Mouse (Mus musculus) embryonic facial prominence, embryonic 15.5 days (tissue): ENCODE data around the gene Kcnh3. TPM values are rescaled to one million over a fixed set of nuclear protein-coding genes. Genes with fewer than 3 reads are reported as not detected.

Experiments used
- ATAC-seq: fragments of 200-750 bp; cut with Nextera tagmentation; 2 replicates; pipeline ENCODE4 v1.8.0; 2017; ENCODE audit warnings: low read depth, moderate TSS enrichment; ENCODE audit not compliant: insufficient number of reproducible peaks, low FRiP score, low TSS enrichment
- H3K27ac ChIP-seq: fragments of 300-500 bp; sonication (generic); replicated peaks from 2 replicates; pipeline ENCODE4 v1.5.1; 2015; ENCODE audit warnings: mild to moderate bottlenecking, inconsistent platforms
- H3K27me3 ChIP-seq: fragments of 300-500 bp; sonication (generic); 2 replicates; pipeline ENCODE4 v1.6.1; 2015; ENCODE audit warnings: inconsistent platforms
- H3K36me3 ChIP-seq: fragments of 300-500 bp; sonication (generic); 2 replicates; pipeline ENCODE4 v1.6.1; 2015; ENCODE audit warnings: mild to moderate bottlenecking, inconsistent platforms
- H3K4me1 ChIP-seq: fragments of 300-500 bp; sonication (generic); 2 replicates; pipeline ENCODE4 v1.6.1; 2015; ENCODE audit warnings: inconsistent platforms
- H3K4me2 ChIP-seq: fragments of 300-500 bp; sonication (generic); replicated peaks from 2 replicates; pipeline ENCODE4 v1.6.1; 2015; ENCODE audit warnings: mild to moderate bottlenecking, inconsistent platforms
- H3K4me3 ChIP-seq: fragments of 300-500 bp; sonication (generic); replicated peaks from 2 replicates; pipeline ENCODE4 v1.5.1; 2015; ENCODE audit warnings: mild to moderate bottlenecking, inconsistent platforms
- H3K9ac ChIP-seq: fragments of 300-500 bp; sonication (generic); 2 replicates; pipeline ENCODE4 v1.6.1; 2015; ENCODE audit warnings: inconsistent platforms
- H3K9me3 ChIP-seq: fragments of 300-500 bp; sonication (generic); replicated peaks from 2 replicates; pipeline ENCODE4 v1.6.1; 2016; ENCODE audit warnings: inconsistent platforms
- WGBS: fragments of 180-500 bp; shearing (Covaris S2); methylation state at CpG from one replicate; pipeline ENCODE4 v1.1.7; 2015; 5-methylcytosine and 5-hydroxymethylcytosine counted together
- polyA plus RNA-seq: library from polyadenylated mRNA; unstranded; fragments of >200 nt; fragmentation: Nextera tagmentation; extraction: Ambion mirVana; gene quantifications from 2 replicates; pipeline ENCODE4 v1.2.1, GENCODE M21; 2015

Kcnh3 gene
- 1.3 and 2.2 TPM in 2 replicates for polyA plus RNA-seq

DNA sequence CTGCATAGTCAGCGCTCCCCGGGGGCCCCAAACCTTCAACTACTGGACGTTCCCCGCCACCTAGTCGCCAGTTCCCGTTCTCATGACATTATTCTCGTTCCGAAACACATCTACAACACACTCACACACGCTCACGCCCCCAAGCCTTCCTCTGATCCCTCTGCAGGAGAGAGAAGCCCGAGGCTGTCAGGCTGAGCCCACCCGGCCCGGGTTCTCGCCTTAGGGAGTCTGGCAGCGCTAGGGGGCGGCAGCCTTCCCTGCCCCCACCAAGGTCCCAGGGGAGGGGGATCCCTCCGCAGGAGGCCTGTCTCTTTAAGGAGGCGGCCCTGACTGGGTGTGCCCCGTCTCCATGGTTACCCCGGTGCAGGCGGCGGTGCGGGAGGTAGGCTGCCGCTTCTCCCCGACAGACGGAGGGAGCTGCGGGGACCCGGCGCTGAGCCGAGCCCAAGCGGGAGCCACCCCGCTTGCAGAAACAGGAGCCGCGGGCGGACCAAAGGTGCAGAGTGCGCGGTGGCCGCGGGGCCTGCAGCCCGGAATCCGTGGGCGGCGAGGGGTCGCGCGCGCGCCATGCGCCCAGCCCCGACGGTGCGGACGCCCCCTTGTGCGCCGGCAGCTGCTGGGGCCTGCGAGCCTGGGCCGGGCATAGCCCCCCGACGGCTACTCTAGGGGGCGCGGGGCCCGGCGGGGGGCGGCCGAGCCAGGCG, at the start of gene Kcnh3:
Kcnh3 (plus strand) TSS at position 654 of the 704 bp plus-strand sequence.
- Histone ChIP-seq H3K36me3 (no peaks in the 10 kb centered on the region), H3K9ac (peak within 1 kb of the TSS; percentile 26), H3K27ac (peak within 1 kb of the TSS; percentile 22; the same call in 1 of the 2 replicates), H3K4me3 (peak within 1 kb of the TSS; percentile 50), H3K4me2 (peak within 1 kb of the TSS; percentile 95), H3K9me3 (no peaks in the 10 kb centered on the region), H3K4me1 (peaks cover 48% of the 10 kb centered on the region), H3K27me3 (peaks cover 83% of the 10 kb centered on the region)
- ATAC-seq, result no peak
- WGBS, result under 1% methylated on average over 63 of the region's 66 CpGs

- Histone ChIP-seq H3K4me2 (no peak overlapping the region), H3K9me3 (no peaks in the 10 kb centered on the region), H3K9ac (no peak overlapping the region), H3K27me3 (no peaks in the 10 kb centered on the region), H3K27ac (no peak overlapping the region), H3K36me3 (peaks cover 61% of the 10 kb centered on the region), H3K4me3 (no peak overlapping the region), H3K4me1 (no peaks in the 10 kb centered on the region)
- WGBS, result 100% methylated on average over 1 of the region's 2 CpGs
- ATAC-seq, result no peak
Observed at GRCm38 (mm10) chr15:99179639-99180038, 45.0 kb upstream of the Kcnh3 start.

DNA sequence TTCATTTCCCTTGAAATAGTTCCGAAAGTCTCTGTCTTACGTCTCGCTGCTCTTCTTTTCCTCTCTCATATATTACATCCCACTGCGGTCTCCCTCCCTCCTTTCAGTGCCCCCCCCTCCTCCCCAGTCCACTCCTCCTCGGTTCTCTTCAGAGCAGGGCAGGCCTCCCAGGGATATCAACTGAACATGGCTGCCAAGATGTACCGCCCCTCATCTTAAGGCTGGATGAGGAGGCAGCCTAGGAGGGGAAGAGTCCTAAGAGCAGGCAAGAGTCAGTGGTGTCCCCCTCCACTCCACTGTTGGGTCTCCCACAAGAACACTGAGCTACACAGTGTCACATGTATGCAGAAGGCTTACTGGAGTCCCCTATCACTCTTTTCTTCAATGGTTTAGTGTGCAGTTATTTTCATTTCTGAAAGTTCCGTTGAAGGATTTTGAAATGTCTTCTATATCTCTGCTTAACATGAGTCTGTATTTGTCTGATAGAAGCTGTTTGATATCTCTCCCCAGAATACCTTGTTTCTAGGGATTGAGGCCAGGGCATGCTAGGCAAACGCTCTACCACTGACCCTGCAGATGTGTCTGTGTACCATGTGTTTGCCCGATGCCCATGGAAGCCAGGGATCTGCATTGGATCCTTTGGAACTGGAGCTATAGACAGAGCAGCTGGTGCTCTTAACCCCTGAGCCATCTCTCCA, 40.3 kb upstream of the Kcnh3 start:
- H3K4me2 ChIP-seq, result no peak overlapping the region
- 84% methylated on average over 9 of the region's 9 CpGs for whole genome bisulfite sequencing

DNA sequence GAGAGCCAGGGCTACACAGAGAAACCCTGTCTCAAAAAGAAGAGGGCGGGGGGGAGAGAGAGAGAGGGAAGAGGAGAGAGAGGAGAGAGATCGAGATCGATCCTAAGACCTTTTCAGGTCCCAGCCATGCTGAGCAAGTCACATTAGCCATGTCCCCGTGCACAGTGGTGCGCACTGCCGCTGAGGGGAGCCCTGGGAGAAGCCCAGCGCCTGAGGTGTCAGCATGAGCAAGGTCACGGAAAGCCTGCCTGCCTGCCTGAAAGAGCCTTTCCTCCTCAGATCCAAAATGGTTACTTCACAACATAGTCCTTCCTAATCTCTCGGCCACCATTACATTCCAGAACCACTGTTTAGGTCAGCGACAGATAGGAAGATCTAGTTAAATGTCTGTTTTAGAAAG, 30.3 kb upstream of the Kcnh3 start:
- no peak overlapping the region for H3K4me3 ChIP-seq
- no peak overlapping the region for H3K27ac ChIP-seq
- H3K4me1 ChIP-seq, result no peaks in the 10 kb centered on the region
- no peak for ATAC-seq
- no peaks in the 10 kb centered on the region for H3K9me3 ChIP-seq
- 87% methylated on average over 10 of the region's 10 CpGs for WGBS
- peaks cover 34% of the 10 kb centered on the region for H3K36me3 ChIP-seq
- no peaks in the 10 kb centered on the region for H3K27me3 ChIP-seq
- no peak overlapping the region for H3K9ac ChIP-seq
- H3K4me2 ChIP-seq, result no peak overlapping the region

More for the DNA sequence above, 40.3 kb upstream of the Kcnh3 start:
- H3K9me3 ChIP-seq, result no peaks in the 10 kb centered on the region
- H3K4me1 ChIP-seq, result no peaks in the 10 kb centered on the region
- H3K27ac ChIP-seq, result no peak overlapping the region
- ATAC-seq, result no peak
- H3K9ac ChIP-seq, result no peak overlapping the region
- H3K4me3 ChIP-seq, result no peak overlapping the region
- H3K36me3 ChIP-seq, result peaks cover 76% of the 10 kb centered on the region
- no peaks in the 10 kb centered on the region for H3K27me3 ChIP-seq

- H3K4me3 ChIP-seq, result no peak overlapping the region
- ATAC-seq, result no peak
- 74% methylated on average over 6 of the region's 6 CpGs for WGBS
- no peaks in the 10 kb centered on the region for H3K4me1 ChIP-seq
- H3K27me3 ChIP-seq, result no peaks in the 10 kb centered on the region
- no peaks in the 10 kb centered on the region for H3K9me3 ChIP-seq
- H3K9ac ChIP-seq, result no peak overlapping the region
- H3K27ac ChIP-seq, result no peak overlapping the region
- peaks cover 38% of the 10 kb centered on the region for H3K36me3 ChIP-seq
- H3K4me2 ChIP-seq, result no peak overlapping the region
Observed at GRCm38 (mm10) chr15:99195043-99195442, 29.6 kb upstream of the Kcnh3 start.

DNA sequence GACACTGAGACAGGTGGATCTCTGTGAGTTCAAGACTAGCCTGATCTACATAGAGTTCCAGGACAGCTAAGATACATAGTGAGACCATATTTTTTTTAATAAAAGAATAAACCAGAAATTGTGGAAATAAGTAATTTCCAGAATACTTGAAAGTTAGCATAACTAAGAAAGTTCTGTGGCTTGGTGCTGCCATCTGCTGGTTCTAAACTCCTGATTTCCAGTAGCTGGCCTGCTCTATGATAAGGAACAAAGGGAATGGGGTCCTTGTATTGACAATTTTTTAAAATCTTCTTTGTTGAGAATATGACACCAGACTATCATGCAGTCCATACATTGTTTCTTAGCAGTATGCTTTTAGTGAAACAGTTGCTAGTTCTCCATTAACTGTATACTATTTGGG, 25.9 kb upstream of the Kcnh3 start:
- Histone ChIP-seq H3K4me3 (no peak overlapping the region), H3K36me3 (peaks cover 25% of the 10 kb centered on the region), H3K27ac (no peak overlapping the region), H3K4me2 (no peak overlapping the region), H3K27me3 (no peaks in the 10 kb centered on the region), H3K9ac (no peak overlapping the region), H3K4me1 (no peaks in the 10 kb centered on the region), H3K9me3 (no peaks in the 10 kb centered on the region)
- ATAC-seq, result no peak

DNA sequence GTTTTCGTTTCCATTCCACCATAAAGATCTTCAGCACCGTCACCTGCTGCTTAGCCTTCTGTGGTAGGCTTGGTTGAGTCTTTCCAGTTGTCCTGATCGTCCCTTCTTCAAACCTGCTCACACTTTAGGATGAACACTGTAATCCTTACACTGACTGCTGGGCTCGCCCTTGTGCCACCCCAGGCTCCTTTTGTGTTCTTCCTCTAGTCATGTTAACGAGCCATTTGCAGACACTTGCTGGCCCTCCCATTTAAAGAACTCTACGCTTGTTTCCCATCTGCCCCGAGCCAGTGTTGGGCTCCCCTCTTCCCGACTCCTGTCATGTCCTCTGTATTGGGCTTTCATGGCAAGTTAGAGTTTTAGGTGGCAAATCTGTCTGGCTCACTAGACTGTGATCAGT, 18.7 kb upstream of the Kcnh3 start:
- Histone ChIP-seq H3K4me1 (no peaks in the 10 kb centered on the region), H3K9me3 (no peaks in the 10 kb centered on the region), H3K27me3 (no peaks in the 10 kb centered on the region), H3K36me3 (peaks cover 46% of the 10 kb centered on the region), H3K4me2 (no peak overlapping the region), H3K4me3 (no peak overlapping the region), H3K27ac (no peak overlapping the region), H3K9ac (no peak overlapping the region)
- no peak for ATAC-seq
- 79% methylated on average over 8 of the region's 8 CpGs for WGBS

GRCm38 (mm10) chr15:99213183-99213582, 11.5 kb upstream of the Kcnh3 start:
- Histone ChIP-seq H3K9me3 (no peaks in the 10 kb centered on the region), H3K27me3 (no peaks in the 10 kb centered on the region), H3K9ac (no peak overlapping the region), H3K4me1 (no peaks in the 10 kb centered on the region), H3K4me3 (no peak overlapping the region), H3K4me2 (no peak overlapping the region), H3K36me3 (peaks cover 54% of the 10 kb centered on the region), H3K27ac (no peak overlapping the region)
- WGBS, result 85% methylated on average over 10 of the region's 10 CpGs
- no peak for ATAC-seq

DNA sequence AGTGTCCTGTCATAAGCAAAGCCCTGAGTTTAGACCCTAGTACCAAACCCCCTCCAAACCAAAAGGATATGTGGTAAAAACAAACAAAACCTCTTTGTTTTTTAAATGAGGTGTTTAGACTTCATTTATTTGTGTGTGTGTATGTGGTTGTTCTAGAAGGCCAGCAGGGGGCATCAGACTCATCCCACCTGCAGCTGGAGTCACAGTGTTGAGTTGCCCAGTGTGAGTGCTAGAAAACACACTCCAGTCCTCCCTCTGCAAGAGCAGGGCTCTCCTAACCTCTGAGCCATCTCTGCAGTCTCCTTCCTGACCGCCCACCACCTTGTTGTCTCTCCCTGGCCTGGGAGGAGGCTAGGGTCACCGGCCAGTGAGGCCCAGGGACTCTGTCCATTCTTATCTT, 9.7 kb upstream of the Kcnh3 start:
- H3K4me3 ChIP-seq, result no peak overlapping the region

GRCm38 (mm10) chr15:99215741-99216463, 8.8 kb upstream of the Kcnh3 start:
- 89% methylated on average over 11 of the region's 11 CpGs for WGBS
- ATAC-seq, result no peak

More for the DNA sequence above, 9.7 kb upstream of the Kcnh3 start:
- WGBS, result 85% methylated on average over 2 of the region's 2 CpGs
- H3K9ac ChIP-seq, result no peak overlapping the region
- no peak overlapping the region for H3K27ac ChIP-seq
- no peaks in the 10 kb centered on the region for H3K27me3 ChIP-seq
- H3K36me3 ChIP-seq, result peaks cover 40% of the 10 kb centered on the region
- no peaks in the 10 kb centered on the region for H3K9me3 ChIP-seq
- H3K4me2 ChIP-seq, result no peak overlapping the region
- H3K4me1 ChIP-seq, result no peaks in the 10 kb centered on the region
- ATAC-seq, result no peak

DNA sequence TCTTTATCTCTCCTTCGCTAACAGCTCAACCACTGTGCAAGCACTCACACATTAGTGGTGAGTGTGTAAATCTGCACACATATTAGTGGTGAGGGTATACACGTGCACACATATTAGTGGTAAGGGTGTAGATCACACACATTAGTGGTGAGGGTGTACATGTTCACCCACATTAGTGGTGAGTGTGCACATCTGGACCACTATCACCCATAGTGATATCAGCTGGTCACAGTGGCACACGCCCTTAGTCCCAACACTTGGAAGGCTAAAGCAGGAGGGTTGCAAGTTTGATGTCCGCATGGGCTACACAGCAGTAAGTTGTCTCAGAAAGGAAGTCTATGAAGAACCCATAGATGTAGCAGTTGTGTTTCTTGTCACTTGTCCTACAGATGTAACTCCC, 7.0 kb upstream of the Kcnh3 start:
- no peak overlapping the region for H3K4me2 ChIP-seq
- ATAC-seq, result no peak
- H3K27me3 ChIP-seq, result peaks cover 18% of the 10 kb centered on the region
- peaks cover 18% of the 10 kb centered on the region; the same call in 1 of the 2 replicates for H3K36me3 ChIP-seq
- H3K9me3 ChIP-seq, result no peaks in the 10 kb centered on the region
- H3K4me1 ChIP-seq, result peaks cover 12% of the 10 kb centered on the region; the same call in 1 of the 2 replicates
- H3K27ac ChIP-seq, result no peak overlapping the region
- 86% methylated on average over 4 of the region's 4 CpGs for WGBS
- no peak overlapping the region for H3K4me3 ChIP-seq
- no peak overlapping the region for H3K9ac ChIP-seq

More at GRCm38 (mm10) chr15:99215741-99216463, 8.8 kb upstream of the Kcnh3 start:
- H3K4me3 ChIP-seq, result no peak overlapping the region
- no peak overlapping the region for H3K9ac ChIP-seq
- H3K36me3 ChIP-seq, result peaks cover 34% of the 10 kb centered on the region
- no peak overlapping the region for H3K27ac ChIP-seq
- no peak overlapping the region for H3K4me2 ChIP-seq
- H3K27me3 ChIP-seq, result peaks cover under 1% of the 10 kb centered on the region; the same call in 1 of the 2 replicates
- H3K9me3 ChIP-seq, result no peaks in the 10 kb centered on the region
- no peaks in the 10 kb centered on the region for H3K4me1 ChIP-seq
